Comparison of ENCODE assay signal across 8 mouse cellular contexts in the genomic region with DNA sequence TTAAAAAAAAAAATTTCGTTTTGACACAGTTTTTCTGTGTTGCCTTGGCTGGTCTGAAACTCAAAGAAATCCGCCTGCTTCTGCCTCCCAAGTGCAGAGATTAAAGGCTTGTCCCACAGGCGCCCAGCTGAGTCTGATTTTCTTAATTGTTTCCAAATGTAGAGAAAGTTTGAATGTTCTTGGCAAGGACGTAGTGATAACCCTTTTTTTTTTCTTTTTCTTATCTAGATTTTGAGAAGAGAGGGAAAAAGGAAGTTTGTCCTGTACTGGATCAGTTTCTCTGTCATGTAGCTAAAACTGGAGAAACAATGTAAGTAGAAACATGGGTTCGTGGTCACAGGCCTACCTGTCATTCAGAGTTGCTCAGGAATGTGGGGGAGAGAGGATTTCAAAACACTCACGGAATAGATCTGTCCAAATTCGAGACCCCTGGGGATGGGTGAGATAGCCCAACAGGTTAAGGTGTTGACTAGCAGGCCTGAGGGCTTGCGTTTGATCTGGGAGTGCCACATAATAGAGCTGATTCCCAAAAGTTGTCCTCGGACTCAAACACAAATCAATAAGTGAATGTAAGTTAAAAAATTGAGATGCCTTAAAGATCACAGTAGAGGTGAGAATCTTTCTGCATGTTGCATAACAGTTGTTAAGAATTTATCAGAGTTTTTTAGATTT. TPM values are rescaled to one million over a fixed set of nuclear protein-coding genes. Genes with fewer than 3 reads are reported as not detected.
DNase-seq lines count a peak whose midpoint lies in the region; ATAC-seq and TF ChIP-seq lines count a peak whose summit lies in the region.

No protein-coding gene starts in this region.

- no peak for DNase-seq in left cerebral cortex, adult 2 months (ENCODE audit: extremely low spot score in 1 of 2, low spot score in 2 of 2)
- DNase-seq in left cerebral cortex, postnatal 36 days (ENCODE audit: low spot score in 2 of 2): no peak
- no peak for DNase-seq in urinary bladder, adult 18-20 months (ENCODE audit: low spot score in 2 of 2)
- DNase-seq in cerebellum, postnatal 4 days (ENCODE audit: low spot score in 2 of 2): no peak
- no peak for DNase-seq in ovary, postnatal 14 days (ENCODE audit: low spot score)

- H3K4me1 ChIP-seq in embryonic facial prominence, embryonic 12.5 days: peaks cover 6% of the 10 kb centered on the region; the same call in 1 of the 2 replicates
- 0 out of 2 replicates have a peak, but pooled peaks cover 9% of the 10 kb centered on the region for H3K4me1 ChIP-seq in intestine, embryonic 15.5 days (replicated peaks)
- H3K4me1 ChIP-seq in neural tube, embryonic 13.5 days (replicated peaks): peaks cover 40% of the 10 kb centered on the region

- H3K36me3 ChIP-seq in embryonic facial prominence, embryonic 12.5 days: peaks cover 42% of the 10 kb centered on the region
- peaks cover 9% of the 10 kb centered on the region; the same call in 1 of the 2 replicates for H3K36me3 ChIP-seq in intestine, embryonic 15.5 days
- H3K36me3 ChIP-seq in neural tube, embryonic 13.5 days: peaks cover 41% of the 10 kb centered on the region

- H3K27me3 ChIP-seq in embryonic facial prominence, embryonic 12.5 days: no peaks in the 10 kb centered on the region
- H3K27me3 ChIP-seq in intestine, embryonic 15.5 days (replicated peaks): no peaks in the 10 kb centered on the region
- H3K27me3 ChIP-seq in neural tube, embryonic 13.5 days: no peaks in the 10 kb centered on the region

- H3K4me2 ChIP-seq in embryonic facial prominence, embryonic 12.5 days (replicated peaks): peak overlapping the region; percentile 47
- H3K4me2 ChIP-seq in intestine, embryonic 15.5 days (replicated peaks): peak overlapping the region; percentile 51
- peak overlapping the region; percentile 62 for H3K4me2 ChIP-seq in neural tube, embryonic 13.5 days

- H3K4me3 ChIP-seq in left cerebral cortex, adult 2 months: peak overlapping the region; percentile 94
- H3K4me3 ChIP-seq in embryonic facial prominence, embryonic 12.5 days: peak overlapping the region; percentile 86
- H3K4me3 ChIP-seq in intestine, embryonic 15.5 days (replicated peaks): peak overlapping the region; percentile 77
- peak overlapping the region; percentile 84 for H3K4me3 ChIP-seq in neural tube, embryonic 13.5 days

- 0 out of 2 replicates have a peak overlapping the region, but pooled peaks have one; percentile 85 for H3K9ac ChIP-seq in embryonic facial prominence, embryonic 12.5 days
- H3K9ac ChIP-seq in intestine, embryonic 15.5 days: peak overlapping the region; percentile 76
- peak overlapping the region; percentile 91 for H3K9ac ChIP-seq in neural tube, embryonic 13.5 days

- no peaks in the 10 kb centered on the region for H3K9me3 ChIP-seq in embryonic facial prominence, embryonic 12.5 days
- H3K9me3 ChIP-seq in intestine, embryonic 15.5 days: no peaks in the 10 kb centered on the region
- H3K9me3 ChIP-seq in neural tube, embryonic 13.5 days: no peaks in the 10 kb centered on the region

- ATAC-seq in embryonic facial prominence, embryonic 12.5 days (ENCODE audit: insufficient number of reproducible peaks, insufficient read depth, low FRiP score, low TSS enrichment): no peak
- no peak for ATAC-seq in intestine, embryonic 15.5 days
- ATAC-seq in neural tube, embryonic 13.5 days (ENCODE audit: low read depth): no peak

- peak overlapping the region; percentile 82; the same call in 1 of the 2 replicates for H3K27ac ChIP-seq in left cerebral cortex, adult 2 months
- no peak overlapping the region for H3K27ac ChIP-seq in embryonic facial prominence, embryonic 12.5 days
- H3K27ac ChIP-seq in intestine, embryonic 15.5 days: no peak overlapping the region
- H3K27ac ChIP-seq in neural tube, embryonic 13.5 days (replicated peaks): no peak overlapping the region

- no peak for TF ChIP-seq CTCF in left cerebral cortex, adult 2 months (IDR thresholded peaks at IDR 0.05)

- intact Hi-C loops in left cerebral cortex, adult 2 months (cut with DNase I): loop anchor here (5.0 to 10.0 kb wide), 3 partner anchors 102 to 1142 kb away; a partner anchor contains a TSS
- intact Hi-C loops in left cerebral cortex, postnatal 36 days (cut with DNase I): loop anchor here (2.0 kb wide), 1 partner anchor 158 kb away; no protein-coding TSS in a partner anchor

- 43% methylated on average over 9 of the region's 9 CpGs for WGBS in embryonic facial prominence, embryonic 12.5 days
- WGBS in intestine, embryonic 15.5 days: 25% methylated on average over 9 of the region's 9 CpGs
- WGBS in neural tube, embryonic 13.5 days: 43% methylated on average over 9 of the region's 9 CpGs

RNA-seq across cellular contexts. Expression of a gene that starts 1.2 kb away (rescaled TPM):
- 10 to 100 TPM; 71.9 to 85.0 TPM for total RNA-seq in left cerebral cortex, adult 2 months (2021)
- total RNA-seq in left cerebral cortex, postnatal 36 days (2021): 10 to 100 TPM; 62.6 to 70.0 TPM
- polyA plus RNA-seq in embryonic facial prominence, embryonic 12.5 days (2016; fragmentation: Nextera tagmentation; extraction: Ambion mirVana): 27.4 and 28.7 TPM in 2 replicates
- polyA plus RNA-seq in intestine, embryonic 15.5 days (2015; fragmentation: Nextera tagmentation; extraction: Ambion mirVana): 14.6 and 17.2 TPM in 2 replicates
- 17.2 and 21.2 TPM in 2 replicates for polyA plus RNA-seq in neural tube, embryonic 13.5 days (2015; fragmentation: Nextera tagmentation; extraction: Ambion mirVana)
